Mouse (Mus musculus) small intestine, adult 2 months (tissue): ENCODE measurements around the gene Rfx1. TPM values are rescaled to one million over a fixed set of nuclear protein-coding genes. Genes with fewer than 3 reads are reported as not detected.

ENCODE experiments used
- H3K27ac ChIP-seq: fragments of 200-500 bp; 2 replicates; pipeline ENCODE4 v1.5.1; 2012; ENCODE audit warnings: low read depth, low read length, control low read depth, inconsistent platforms; ENCODE audit not compliant: insufficient read depth
- H3K27me3 ChIP-seq: fragments of 200-500 bp; 2 replicates; pipeline ENCODE4 v1.6.1; 2012; ENCODE audit warnings: mild to moderate bottlenecking, moderate library complexity, low read length, inconsistent platforms; ENCODE audit not compliant: control insufficient read depth, insufficient read depth
- H3K36me3 ChIP-seq: fragments of 200-500 bp; 2 replicates; pipeline ENCODE4 v1.6.1; 2012; ENCODE audit warnings: mild to moderate bottlenecking, low read length, control low read depth, inconsistent platforms; ENCODE audit not compliant: control insufficient read depth, insufficient read depth
- H3K4me1 ChIP-seq: fragments of 200-500 bp; 2 replicates; pipeline ENCODE4 v1.6.1; 2012; ENCODE audit warnings: low read length, inconsistent platforms, mixed read lengths; ENCODE audit not compliant: control insufficient read depth, insufficient read depth, insufficient read length
- H3K4me3 ChIP-seq: fragments of 200-500 bp; 2 replicates; pipeline ENCODE4 v1.5.1; 2012; ENCODE audit warnings: low read depth, mild to moderate bottlenecking, control low read depth, inconsistent platforms, low read length, moderate library complexity
- CTCF ChIP-seq: fragments of 200-500 bp; IDR thresholded peaks from 2 replicates; pipeline ENCODE4 v1.5.1; 2012; ENCODE audit warnings: low read depth, mild to moderate bottlenecking, control low read depth, inconsistent platforms, low read length, moderate library complexity, mixed read lengths; ENCODE audit not compliant: insufficient replicate concordance, insufficient read length; ENCODE audit errors: extremely low read depth
- POLR2A ChIP-seq: fragments of 200-500 bp; IDR thresholded peaks from 2 replicates; pipeline ENCODE4 v1.6.1; 2012; ENCODE audit warnings: low read depth, mild to moderate bottlenecking, control low read depth, inconsistent platforms, low read length, moderate library complexity
- WGBS: fragments of 180-500 bp; shearing (Covaris S2); methylation state at CpG from one replicate; pipeline ENCODE4 v1.1.7; 2018; 5-methylcytosine and 5-hydroxymethylcytosine counted together
- polyA plus RNA-seq: library from polyadenylated mRNA; depleted of rRNA; stranded (reverse); fragments of >200 nt; gene quantifications from 2 replicates; pipeline ENCODE4 v1.2.3, GENCODE M21; 2012

Gene Rfx1
- polyA plus RNA-seq, 1 experiment = 42.2 TPM

DNA sequence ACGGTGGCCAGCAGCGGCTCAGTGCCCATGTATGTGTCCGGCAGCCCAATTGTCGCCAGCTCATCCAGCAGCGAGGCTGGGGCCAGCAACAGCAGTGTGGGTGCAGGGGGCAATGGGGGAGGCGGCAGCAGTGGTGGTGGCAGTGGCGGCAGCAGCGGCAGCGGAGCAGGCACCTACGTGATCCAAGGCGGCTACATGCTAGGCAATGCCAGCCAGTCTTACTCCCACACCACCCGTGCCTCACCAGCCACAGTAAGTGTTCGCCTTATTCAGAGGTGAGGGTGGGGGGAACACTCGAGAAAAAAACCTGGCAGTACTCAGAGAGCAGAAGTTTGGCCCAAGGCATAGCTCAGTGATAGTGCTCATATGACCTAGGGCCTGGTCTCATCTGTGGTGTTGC is 21.2 kb downstream of the Rfx1 start:
- TF ChIP-seq CTCF = no peak
- no peak for TF ChIP-seq POLR2A
- no peaks in the 10 kb centered on the region for H3K27me3 ChIP-seq
- H3K36me3 ChIP-seq = peaks cover 42% of the 10 kb centered on the region
- no peak overlapping the region for H3K4me3 ChIP-seq
- no peak overlapping the region for H3K27ac ChIP-seq
- peaks cover 18% of the 10 kb centered on the region for H3K4me1 ChIP-seq
- 95% methylated on average over 14 of the region's 14 CpGs for WGBS

DNA sequence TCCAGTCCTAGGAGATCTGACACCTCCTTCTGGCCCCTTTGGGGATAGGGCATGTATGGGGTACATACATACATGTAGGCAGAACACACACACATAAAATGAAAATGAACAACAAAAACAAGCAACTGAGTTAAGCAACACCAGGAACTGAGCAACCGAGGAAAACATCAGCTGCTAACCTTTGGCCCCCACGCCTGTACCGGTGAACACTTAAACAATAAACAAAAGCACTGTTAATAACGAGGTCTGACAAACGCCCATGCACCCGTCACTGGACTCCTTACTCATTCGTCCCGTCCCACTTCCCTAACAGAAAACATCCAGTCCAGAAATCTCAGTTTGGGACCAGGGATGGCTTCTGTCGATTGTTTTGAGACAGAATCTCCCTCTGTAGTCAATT is 22.6 kb downstream of the Rfx1 start:
- TF ChIP-seq POLR2A (no peak), CTCF (no peak)
- WGBS = 31% methylated on average over 9 of the region's 9 CpGs
- no peaks in the 10 kb centered on the region for H3K27me3 ChIP-seq
- H3K27ac ChIP-seq = peak overlapping the region; percentile 86
- peaks cover 44% of the 10 kb centered on the region for H3K36me3 ChIP-seq
- no peak overlapping the region for H3K4me3 ChIP-seq
- H3K4me1 ChIP-seq = peaks cover 18% of the 10 kb centered on the region

DNA sequence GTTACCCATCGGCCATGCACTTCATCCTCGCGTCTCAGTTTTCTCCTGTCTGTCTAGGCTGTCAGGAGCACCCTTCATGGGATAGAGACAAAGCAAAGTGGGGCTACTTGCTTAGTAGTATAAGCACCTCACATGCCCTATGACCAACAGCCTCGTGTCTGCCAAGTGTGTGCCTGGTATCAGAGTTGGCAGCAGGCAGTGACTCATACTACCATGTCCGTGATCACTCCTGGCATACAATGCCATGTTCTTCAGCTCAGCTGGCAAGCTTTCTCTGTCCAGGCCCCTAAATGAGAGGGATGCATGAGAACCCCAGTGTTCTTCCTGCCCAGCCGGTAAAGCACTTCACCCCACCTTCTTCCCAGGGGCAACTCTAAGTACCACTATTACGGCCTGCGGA is 24.0 kb downstream of the Rfx1 start:
- Histone ChIP-seq H3K36me3 (peaks cover 44% of the 10 kb centered on the region), H3K27me3 (no peaks in the 10 kb centered on the region), H3K4me1 (peaks cover 18% of the 10 kb centered on the region), H3K4me3 (no peak overlapping the region), H3K27ac (peak overlapping the region; percentile 10; the same call in 1 of the 2 replicates)
- 77% methylated on average over 8 of the region's 8 CpGs for WGBS
- TF ChIP-seq POLR2A = no peak
- no peak for TF ChIP-seq CTCF

DNA sequence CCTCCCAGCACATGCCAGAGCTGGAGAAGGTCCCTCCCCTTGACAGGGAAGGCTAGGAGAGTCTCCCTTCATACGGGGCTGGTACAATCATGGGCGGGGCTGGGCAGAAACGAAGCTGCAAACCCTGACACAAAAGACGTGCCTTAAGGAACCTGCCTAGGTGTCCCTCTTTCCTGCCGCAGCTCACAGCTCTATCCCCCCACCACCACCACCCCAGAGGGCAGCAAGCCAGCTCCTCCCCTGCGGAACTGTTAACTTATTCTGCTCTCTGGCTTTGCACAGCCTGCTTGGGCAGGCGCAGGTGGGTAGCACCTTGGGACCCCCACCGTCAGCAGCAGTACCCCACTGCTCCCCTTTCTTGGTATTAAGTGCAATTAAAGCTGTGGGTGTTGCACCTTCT is 29.4 kb downstream of the Rfx1 start:
- no peak for TF ChIP-seq POLR2A
- TF ChIP-seq CTCF = no peak
- H3K27me3 ChIP-seq = no peaks in the 10 kb centered on the region
- WGBS = 63% methylated on average over 8 of the region's 8 CpGs
- peaks cover 6% of the 10 kb centered on the region; the same call in 1 of the 2 replicates for H3K4me1 ChIP-seq
- H3K27ac ChIP-seq = no peak overlapping the region
- no peak overlapping the region for H3K4me3 ChIP-seq
- H3K36me3 ChIP-seq = peaks cover 65% of the 10 kb centered on the region

DNA sequence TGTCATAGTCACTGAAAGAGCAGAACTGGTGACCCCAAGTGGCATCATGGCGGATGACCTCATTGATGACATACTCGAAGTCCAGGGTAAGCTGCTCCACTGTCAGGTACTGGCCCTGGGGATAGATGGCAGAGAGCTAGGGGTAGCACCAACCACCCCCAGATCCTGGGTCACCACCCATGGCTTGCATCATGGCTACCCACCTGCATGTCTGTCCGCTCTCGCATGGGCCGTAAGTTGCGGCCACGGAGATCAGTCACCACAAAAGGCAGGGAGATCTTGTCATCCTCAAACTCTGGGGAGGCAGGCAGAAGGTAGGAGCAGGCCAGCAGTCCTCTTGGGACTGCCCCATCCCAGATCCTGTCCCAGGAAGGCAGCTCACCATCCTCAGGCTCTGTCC is 31.7 kb downstream of the Rfx1 start:
- H3K36me3 ChIP-seq = peaks cover 61% of the 10 kb centered on the region
- WGBS = 94% methylated on average over 7 of the region's 7 CpGs

DNA sequence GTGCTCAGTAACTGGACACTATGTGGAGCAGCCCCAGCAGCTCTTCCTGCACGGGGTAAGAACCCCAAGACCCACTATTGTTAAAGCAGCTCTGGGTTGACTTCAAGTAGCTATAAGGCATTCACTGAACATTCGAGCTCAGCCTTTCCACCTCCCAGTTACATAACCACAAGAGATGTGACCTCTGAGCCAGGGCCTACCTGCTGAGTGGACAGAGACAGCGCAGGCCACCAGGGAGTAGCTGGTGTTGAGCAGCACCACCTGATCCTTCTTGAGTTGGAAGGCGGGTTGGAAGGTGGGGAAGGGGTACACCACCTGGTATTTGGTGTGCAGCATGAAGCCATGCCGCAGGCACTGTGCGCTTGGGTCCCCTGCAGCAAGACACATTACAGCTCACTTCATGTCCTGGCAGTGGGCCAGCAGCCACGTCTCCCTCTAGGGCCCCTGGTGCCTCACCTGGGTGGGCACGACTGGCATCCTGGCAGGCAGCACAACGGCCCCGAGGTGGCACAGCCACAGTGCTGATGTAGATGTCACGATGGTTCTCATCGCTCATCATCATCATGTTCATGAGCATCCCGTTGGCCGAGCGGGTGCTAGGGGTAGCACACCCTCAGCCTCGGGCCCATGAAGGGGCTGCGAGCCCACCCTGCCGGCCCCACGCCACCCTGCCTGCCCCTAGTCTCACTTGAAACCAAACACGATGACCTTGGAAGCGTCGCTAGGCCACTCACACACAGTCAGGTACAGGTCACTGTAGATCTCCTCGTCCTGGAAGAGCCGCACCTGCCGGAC is 35.0 kb downstream of the Rfx1 start:
- 88% methylated on average over 25 of the region's 25 CpGs for WGBS
- Histone ChIP-seq H3K36me3 (peaks cover 36% of the 10 kb centered on the region), H3K4me1 (peaks cover 30% of the 10 kb centered on the region), H3K27ac (no peak overlapping the region), H3K27me3 (no peaks in the 10 kb centered on the region), H3K4me3 (no peak overlapping the region)
- TF ChIP-seq POLR2A (no peak), CTCF (no peak)

More for the DNA sequence above, 31.7 kb downstream of the Rfx1 start:
- H3K27me3 ChIP-seq = no peaks in the 10 kb centered on the region
- H3K4me1 ChIP-seq = peaks cover 21% of the 10 kb centered on the region
- no peak overlapping the region for H3K4me3 ChIP-seq
- TF ChIP-seq POLR2A = no peak
- TF ChIP-seq CTCF = no peak
- no peak overlapping the region for H3K27ac ChIP-seq

DNA sequence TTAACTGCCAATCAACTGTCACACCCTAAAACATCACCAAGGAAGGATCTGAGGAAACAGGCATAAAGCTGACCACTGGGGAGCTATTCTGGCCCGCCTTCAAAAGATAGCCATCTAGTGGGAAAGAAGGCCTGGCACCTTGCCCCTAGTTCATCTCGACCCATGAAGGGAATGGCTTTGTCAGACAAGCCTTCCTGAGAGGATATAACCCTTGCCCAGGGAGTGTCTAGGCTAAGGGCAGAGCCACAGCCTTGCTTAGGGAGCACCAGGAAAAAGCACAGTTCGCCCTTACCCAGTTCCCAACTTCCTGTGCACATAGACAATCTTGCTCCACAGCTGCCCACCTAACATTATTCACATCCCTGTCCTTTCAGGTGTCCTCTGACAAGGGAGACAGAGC is 37.0 kb downstream of the Rfx1 start:
- H3K36me3 ChIP-seq = peaks cover 17% of the 10 kb centered on the region
- no peak for TF ChIP-seq CTCF
- TF ChIP-seq POLR2A = peak; percentile 62; the same call in 1 of the 2 replicates
- H3K4me3 ChIP-seq = peak overlapping the region; percentile 95
- H3K27me3 ChIP-seq = no peaks in the 10 kb centered on the region
- peaks cover 25% of the 10 kb centered on the region for H3K4me1 ChIP-seq
- peak overlapping the region; percentile 99 for H3K27ac ChIP-seq
- WGBS = 8% methylated on average over 3 of the region's 3 CpGs
